13 mouse cellular contexts compared by ENCODE assay signal in the genomic region with DNA sequence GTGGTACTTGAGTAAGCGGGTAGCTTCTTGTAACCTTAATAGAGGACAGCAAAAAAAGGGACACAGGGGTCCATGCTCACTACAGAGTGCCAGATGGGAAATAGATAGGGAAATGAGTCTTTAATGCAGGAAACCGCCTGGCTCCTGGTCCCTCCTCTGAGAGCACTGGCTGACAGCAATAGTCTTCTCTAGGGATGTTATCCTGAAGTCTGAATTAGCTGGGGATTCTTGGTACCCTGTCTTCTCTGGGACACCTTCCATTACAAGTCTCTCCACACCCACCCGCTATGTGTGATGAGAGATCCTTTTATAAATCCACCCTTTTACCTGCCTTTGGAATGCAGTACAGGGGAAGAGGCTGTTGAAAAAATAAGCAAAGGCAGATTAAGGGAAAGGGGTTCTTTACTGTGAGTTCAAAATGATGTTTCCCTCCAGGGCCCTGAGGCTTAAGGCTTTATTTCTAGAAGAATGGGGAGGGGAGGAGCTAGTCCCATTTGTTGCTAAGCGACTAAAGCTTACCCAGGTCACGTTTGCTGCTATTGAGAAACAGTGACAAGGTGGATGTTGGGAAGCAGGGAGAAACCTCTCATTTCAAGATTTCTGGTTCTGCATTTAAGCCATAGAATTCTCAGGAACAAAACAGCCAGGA. TPM values are rescaled to one million over a fixed set of nuclear protein-coding genes. Genes with fewer than 3 reads are reported as not detected.
DNase-seq lines count a peak whose midpoint lies in the region; ATAC-seq lines count a peak whose summit lies in the region.
"Had no signal": no experiment of that assay in that cellular context is flagged by ENCODE, and none has a peak within 500 bp of the region (broad histone marks: within the 10 kb centered on the region; RNA-seq: fewer than 3 reads in every experiment).

No protein-coding gene starts in this region.

- no peak for ATAC-seq in lung, embryonic 16.5 days (ENCODE audit: low read depth)
- peak; percentile 89 for ATAC-seq in forebrain, embryonic 13.5 days
- ATAC-seq in kidney, embryonic 16.5 days (ENCODE audit: low FRiP score, low TSS enrichment) = no peak
- no peak for ATAC-seq in erythroblast, adult 5-6 weeks (replicated peaks; ENCODE audit: low FRiP score, poor library complexity, severe bottlenecking)
- ATAC-seq: intestine, embryonic 16.5 days had no signal

- 0 out of 2 replicates have a peak overlapping the region, but pooled peaks have one; percentile 31 for H3K27ac ChIP-seq in lung, embryonic 16.5 days (ENCODE audit: low read length)
- peak overlapping the region; percentile 8; the same call in 1 of the 2 replicates for H3K27ac ChIP-seq in forebrain, embryonic 13.5 days
- H3K27ac ChIP-seq in kidney, embryonic 16.5 days (ENCODE audit: low read length) = no peak overlapping the region
- H3K27ac ChIP-seq: limb, embryonic 15.5 days had no signal

- no peaks in the 10 kb centered on the region for H3K36me3 ChIP-seq in lung, embryonic 16.5 days (ENCODE audit: control insufficient read depth, insufficient read depth, low read length)
- H3K36me3 ChIP-seq in forebrain, embryonic 13.5 days (ENCODE audit: poor library complexity, severe bottlenecking) = no peaks in the 10 kb centered on the region
- H3K36me3 ChIP-seq in kidney, embryonic 16.5 days (ENCODE audit: insufficient read depth, low read length) = no peaks in the 10 kb centered on the region
- H3K36me3 ChIP-seq: heart, embryonic 12.5 days; limb, embryonic 15.5 days had no signal

- no peak overlapping the region for H3K4me3 ChIP-seq in lung, embryonic 16.5 days (ENCODE audit: low read length)
- H3K4me3 ChIP-seq in forebrain, embryonic 13.5 days = no peak overlapping the region
- no peak overlapping the region for H3K4me3 ChIP-seq in kidney, embryonic 16.5 days (ENCODE audit: low read length)
- H3K4me3 ChIP-seq: heart, embryonic 12.5 days; limb, embryonic 15.5 days had no signal

- DNase-seq in lung, postnatal 14 days = no peak
- peak; percentile 23 for DNase-seq in mesoderm, embryonic 11.5 days (ENCODE audit: low read depth, low spot score)
- DNase-seq in frontal cortex, postnatal 14 days (ENCODE audit: low spot score in 2 of 2) = no peak
- DNase-seq in spleen, postnatal 4 days (ENCODE audit: low spot score in 2 of 2) = no peak
- DNase-seq: adrenal gland, postnatal 14 days; thymus, adult 18-20 months had no signal

- H3K4me2 ChIP-seq in lung, embryonic 16.5 days (ENCODE audit: low read depth, low read length) = no peak overlapping the region
- H3K4me2 ChIP-seq in forebrain, embryonic 13.5 days = no peak overlapping the region; the same call in 1 of the 2 replicates
- H3K4me2 ChIP-seq in kidney, embryonic 16.5 days (replicated peaks; ENCODE audit: low read depth, low read length) = no peak overlapping the region
- H3K4me2 ChIP-seq: heart, embryonic 12.5 days; limb, embryonic 15.5 days had no signal

- no peaks in the 10 kb centered on the region for H3K4me1 ChIP-seq in lung, embryonic 16.5 days (replicated peaks; ENCODE audit: control insufficient read depth, insufficient read depth, low read length)
- H3K4me1 ChIP-seq in forebrain, embryonic 13.5 days = peaks cover 9% of the 10 kb centered on the region
- H3K4me1 ChIP-seq in kidney, embryonic 16.5 days (ENCODE audit: insufficient read depth, low read length) = no peaks in the 10 kb centered on the region
- H3K4me1 ChIP-seq: heart, embryonic 12.5 days; limb, embryonic 15.5 days had no signal

- H3K9ac ChIP-seq in lung, embryonic 16.5 days (ENCODE audit: low read length) = no peak overlapping the region
- no peak overlapping the region for H3K9ac ChIP-seq in forebrain, embryonic 13.5 days
- H3K9ac ChIP-seq in kidney, embryonic 16.5 days (replicated peaks; ENCODE audit: low read length) = no peak overlapping the region
- H3K9ac ChIP-seq: heart, embryonic 12.5 days; limb, embryonic 15.5 days had no signal

- H3K9me3 ChIP-seq in lung, embryonic 16.5 days (ENCODE audit: control insufficient read depth, low read length) = no peaks in the 10 kb centered on the region
- H3K9me3 ChIP-seq in forebrain, embryonic 13.5 days (replicated peaks) = no peaks in the 10 kb centered on the region
- no peaks in the 10 kb centered on the region; the same call in 1 of the 2 replicates for H3K9me3 ChIP-seq in kidney, embryonic 16.5 days (ENCODE audit: low read length)
- H3K9me3 ChIP-seq: limb, embryonic 15.5 days had no signal

- no peaks in the 10 kb centered on the region for H3K27me3 ChIP-seq in lung, embryonic 16.5 days (ENCODE audit: control insufficient read depth, insufficient read depth, low read depth, low read length)
- no peaks in the 10 kb centered on the region for H3K27me3 ChIP-seq in forebrain, embryonic 13.5 days
- H3K27me3 ChIP-seq in kidney, embryonic 16.5 days (ENCODE audit: insufficient read depth, low read length) = no peaks in the 10 kb centered on the region
- H3K27me3 ChIP-seq: heart, embryonic 12.5 days; limb, embryonic 15.5 days had no signal

- 38% methylated on average over 5 of the region's 5 CpGs for WGBS in lung, embryonic 16.5 days
- WGBS in forebrain, embryonic 13.5 days = 15% methylated on average over 5 of the region's 5 CpGs
- WGBS in kidney, embryonic 16.5 days = 42% methylated on average over 5 of the region's 5 CpGs

RNA-seq across cellular contexts. Expression of gene Ikzf2, which starts 42.1 kb away (rescaled TPM):
- 3.2 TPM in 2 replicates for polyA plus RNA-seq in lung, embryonic 16.5 days (2015; fragmentation: Nextera tagmentation; extraction: Ambion mirVana)
- polyA plus RNA-seq in forebrain, embryonic 13.5 days (2015; fragmentation: Nextera tagmentation; extraction: Ambion mirVana) = 3.8 and 4.5 TPM in 2 replicates
- polyA plus RNA-seq in kidney, embryonic 16.5 days (2015; fragmentation: Nextera tagmentation; extraction: Ambion mirVana) = 3.5 and 6.1 TPM in 2 replicates
- total RNA-seq in erythroblast, adult 5-6 weeks (2015; ENCODE audit: low replicate concordance) = 1.0 and 4.4 TPM in 2 replicates
- 1.8 and 2.1 TPM in 2 replicates for total RNA-seq in erythroblast, adult 5-6 weeks (2017; ENCODE audit: low replicate concordance)
